Mouse (Mus musculus): ENCODE results near the gene Nsmce3.

DNA sequence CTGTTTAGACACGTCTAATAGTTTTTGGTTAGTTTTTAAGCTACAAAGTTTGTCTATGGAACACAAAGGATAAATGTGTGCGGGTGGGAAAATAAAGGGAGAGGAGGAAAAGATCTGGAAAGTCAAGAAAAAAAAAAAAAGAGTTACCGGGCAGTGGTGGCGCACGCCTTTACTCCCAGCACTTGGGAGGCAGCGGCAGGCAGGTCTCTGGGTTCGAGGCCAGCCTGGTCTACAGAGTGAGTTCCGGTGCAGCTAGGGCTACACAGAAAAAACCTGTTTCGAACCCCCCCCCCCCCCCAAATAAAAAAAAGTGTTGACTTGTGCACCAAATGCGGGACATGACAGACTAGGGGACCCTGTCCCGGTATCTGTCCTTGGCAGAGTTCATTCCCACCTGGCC is 469 bp upstream of the Nsmce3 start:
- TF ChIP-seq CTCF (IDR thresholded peaks at IDR 0.05; ENCODE audit: extremely low read depth, insufficient read length, insufficient replicate concordance, low read depth, low read length) (no peak), POLR2A (IDR thresholded peaks at IDR 0.05; ENCODE audit: low read depth, low read length) (no peak)

All from small intestine, adult 2 months (tissue).